Mouse (Mus musculus) limb, embryonic 13.5 days (tissue): ENCODE data around the gene Txnrd1. TPM values are rescaled to one million over a fixed set of nuclear protein-coding genes. Genes with fewer than 3 reads are reported as not detected.
A peak's percentile ranks its signal among the peaks of the same experiment; 100 is the strongest.

Experiments used
- ATAC-seq: fragments of 200-750 bp; cut with Nextera tagmentation; 2 replicates; pipeline ENCODE4 v1.8.0; 2017; ENCODE audit warnings: low read depth, moderate number of reproducible peaks, moderate TSS enrichment; ENCODE audit not compliant: low FRiP score
- H3K27ac ChIP-seq: fragments of 300-500 bp; sonication (generic); 2 replicates; pipeline ENCODE4 v1.5.1; 2015; ENCODE audit warnings: inconsistent platforms, mild to moderate bottlenecking, moderate library complexity
- H3K27me3 ChIP-seq: fragments of 300-500 bp; sonication (generic); 2 replicates; pipeline ENCODE4 v1.6.1; 2015; ENCODE audit warnings: mild to moderate bottlenecking, inconsistent platforms
- H3K36me3 ChIP-seq: fragments of 300-500 bp; sonication (generic); 2 replicates; pipeline ENCODE4 v1.6.1; 2015; ENCODE audit warnings: inconsistent platforms, mild to moderate bottlenecking, moderate library complexity
- H3K4me1 ChIP-seq: fragments of 300-500 bp; sonication (generic); 2 replicates; pipeline ENCODE4 v1.6.1; 2015; ENCODE audit warnings: inconsistent platforms
- H3K4me2 ChIP-seq: fragments of 300-500 bp; sonication (generic); replicated peaks from 2 replicates; pipeline ENCODE4 v1.6.1; 2015; ENCODE audit warnings: inconsistent platforms, mild to moderate bottlenecking, moderate library complexity
- H3K4me3 ChIP-seq: fragments of 300-500 bp; sonication (generic); 2 replicates; pipeline ENCODE4 v1.5.1; 2015; ENCODE audit warnings: moderate library complexity, mild to moderate bottlenecking, inconsistent platforms
- H3K9ac ChIP-seq: fragments of 300-500 bp; sonication (generic); 2 replicates; pipeline ENCODE4 v1.6.1; 2015; ENCODE audit warnings: mild to moderate bottlenecking, inconsistent platforms
- H3K9me3 ChIP-seq: fragments of 300-500 bp; sonication (generic); 2 replicates; pipeline ENCODE4 v1.6.1; 2016; ENCODE audit warnings: inconsistent platforms
- WGBS: fragments of 180-500 bp; shearing (Covaris S2); methylation state at CpG from one replicate; pipeline ENCODE4 v1.1.7; 2015; 5-methylcytosine and 5-hydroxymethylcytosine counted together
- polyA plus RNA-seq: library from polyadenylated mRNA; unstranded; fragments of >200 nt; fragmentation: Nextera tagmentation; extraction: Ambion mirVana; gene quantifications from 2 replicates; pipeline ENCODE4 v1.2.1, GENCODE M21; 2015

Gene Txnrd1
- polyA plus RNA-seq, 1 experiment from 2014 or later = 116 TPM

- H3K9ac ChIP-seq = peak overlapping the region; percentile 73; the same call in 1 of the 2 replicates
- ATAC-seq = no peak
- peak overlapping the region; percentile 81 for H3K4me3 ChIP-seq
- 58% methylated on average over 10 of the region's 10 CpGs for WGBS
- peak overlapping the region; percentile 80 for H3K4me2 ChIP-seq
- H3K27ac ChIP-seq = peak overlapping the region; percentile 93; the same call in 1 of the 2 replicates
- no peaks in the 10 kb centered on the region for H3K27me3 ChIP-seq
- peaks cover 3% of the 10 kb centered on the region; the same call in 1 of the 2 replicates for H3K36me3 ChIP-seq
- H3K4me1 ChIP-seq = peaks cover 32% of the 10 kb centered on the region
- no peaks in the 10 kb centered on the region for H3K9me3 ChIP-seq
Observed at GRCm38 (mm10) chr10:82858032-82858680, 24.4 kb downstream of the Txnrd1 start.

GRCm38 (mm10) chr10:82858691-82859532, 25.2 kb downstream of the Txnrd1 start:
- Histone ChIP-seq H3K27ac (peak overlapping the region; percentile 93), H3K4me2 (peak overlapping the region; percentile 80)
- under 1% methylated on average over 49 of the region's 49 CpGs for WGBS

DNA sequence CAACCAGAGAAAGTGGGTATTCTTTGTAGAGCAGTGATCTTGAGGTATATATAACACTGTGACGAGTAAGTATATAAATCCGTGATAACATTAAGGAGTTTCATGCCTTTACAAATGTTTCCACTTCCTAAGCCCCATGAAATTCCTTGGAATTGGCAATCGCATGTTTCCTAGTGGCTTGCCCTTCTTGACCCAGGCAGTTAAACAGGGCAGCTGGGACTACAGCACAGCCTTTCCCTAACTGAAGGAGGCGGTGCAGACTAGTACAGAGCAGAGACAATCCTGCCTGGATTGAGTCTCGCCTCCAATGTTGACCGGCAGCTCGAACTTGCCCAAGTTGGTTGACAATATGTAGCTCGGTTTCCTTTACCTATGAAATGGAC, 25.8 kb downstream of the Txnrd1 start:
- under 1% methylated on average over 8 of the region's 8 CpGs for WGBS
- H3K27ac ChIP-seq = peak overlapping the region; percentile 93
- no peaks in the 10 kb centered on the region for H3K27me3 ChIP-seq
- H3K4me3 ChIP-seq = peak overlapping the region; percentile 81
- H3K9ac ChIP-seq = peak overlapping the region; percentile 73
- H3K4me2 ChIP-seq = peak overlapping the region; percentile 80
- peaks cover 41% of the 10 kb centered on the region for H3K4me1 ChIP-seq
- peak; percentile 51 for ATAC-seq
- peaks cover 16% of the 10 kb centered on the region for H3K36me3 ChIP-seq
- no peaks in the 10 kb centered on the region for H3K9me3 ChIP-seq

More at GRCm38 (mm10) chr10:82858691-82859532, 25.2 kb downstream of the Txnrd1 start:
- Histone ChIP-seq H3K9ac (peak overlapping the region; percentile 73), H3K36me3 (peaks cover 10% of the 10 kb centered on the region), H3K4me1 (peaks cover 40% of the 10 kb centered on the region), H3K27me3 (no peaks in the 10 kb centered on the region), H3K9me3 (no peaks in the 10 kb centered on the region), H3K4me3 (peak overlapping the region; percentile 81)
- peak; percentile 85 for ATAC-seq

DNA sequence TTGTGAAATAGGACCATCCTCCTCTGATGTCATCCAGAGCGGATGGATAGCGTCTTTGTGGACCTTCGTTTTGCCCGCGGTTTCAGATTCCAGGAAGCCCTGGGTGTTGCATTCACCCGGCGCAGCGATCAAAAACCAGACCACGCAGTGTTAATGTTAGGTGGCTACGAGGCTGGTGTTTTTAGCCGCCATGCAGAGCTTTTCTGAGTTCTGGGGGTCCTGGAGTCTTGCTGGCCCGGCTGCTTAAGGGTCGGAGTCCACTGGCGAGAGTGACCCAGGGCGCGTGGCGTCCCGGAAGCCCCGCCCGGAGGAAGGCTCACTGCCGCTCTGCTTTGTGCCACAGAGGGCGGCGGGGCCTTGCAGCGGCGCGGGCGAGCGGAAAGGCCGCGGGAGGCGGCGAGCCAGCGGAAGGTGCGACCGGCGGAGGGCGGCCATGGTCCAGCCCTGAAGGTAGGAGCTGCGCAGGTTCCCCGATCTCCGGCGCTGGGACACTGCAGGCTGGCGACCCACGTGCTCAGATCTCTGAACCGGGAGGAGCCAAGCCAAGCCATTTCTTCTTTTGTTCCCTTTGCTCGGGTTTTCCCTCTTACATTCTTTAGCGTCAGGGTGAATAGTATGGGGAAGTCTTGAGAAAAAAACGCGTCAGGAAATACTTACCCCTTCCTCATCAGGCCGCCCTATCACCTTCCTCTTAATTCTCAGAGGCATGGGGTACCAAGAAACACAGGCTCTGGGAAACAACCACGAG, 26.6 kb downstream of the Txnrd1 start:
- WGBS = under 1% methylated on average over 49 of the region's 50 CpGs
- Histone ChIP-seq H3K4me3 (peak overlapping the region; percentile 81), H3K27ac (peak overlapping the region; percentile 93), H3K9me3 (no peaks in the 10 kb centered on the region), H3K9ac (peak overlapping the region; percentile 88), H3K36me3 (peaks cover 21% of the 10 kb centered on the region), H3K4me2 (peak overlapping the region; percentile 80), H3K27me3 (no peaks in the 10 kb centered on the region), H3K4me1 (peaks cover 41% of the 10 kb centered on the region)
- ATAC-seq = peak; percentile 49

- peaks cover 25% of the 10 kb centered on the region for H3K36me3 ChIP-seq
- no peak for ATAC-seq
- peak overlapping the region; percentile 93 for H3K27ac ChIP-seq
- H3K4me2 ChIP-seq = peak overlapping the region; percentile 80
- peaks cover 41% of the 10 kb centered on the region for H3K4me1 ChIP-seq
- 7% methylated on average over 8 of the region's 8 CpGs for WGBS
- H3K27me3 ChIP-seq = no peaks in the 10 kb centered on the region
- peak overlapping the region; percentile 88 for H3K9ac ChIP-seq
- H3K9me3 ChIP-seq = no peaks in the 10 kb centered on the region
- peak overlapping the region; percentile 81 for H3K4me3 ChIP-seq
Observed at GRCm38 (mm10) chr10:82860929-82861315, 27.2 kb downstream of the Txnrd1 start.

GRCm38 (mm10) chr10:82863106-82863680, 29.4 kb downstream of the Txnrd1 start:
- ATAC-seq = no peak
- peak overlapping the region; percentile 11; the same call in 1 of the 2 replicates for H3K4me2 ChIP-seq

GRCm38 (mm10) chr10:82863827-82864226, 30.1 kb downstream of the Txnrd1 start:
- Histone ChIP-seq H3K9me3 (no peaks in the 10 kb centered on the region), H3K4me1 (peaks cover 34% of the 10 kb centered on the region), H3K4me2 (no peak overlapping the region), H3K4me3 (no peak overlapping the region), H3K36me3 (peaks cover 47% of the 10 kb centered on the region), H3K9ac (no peak overlapping the region), H3K27me3 (no peaks in the 10 kb centered on the region), H3K27ac (no peak overlapping the region)
- ATAC-seq = no peak
- 74% methylated on average over 7 of the region's 7 CpGs for WGBS

More at GRCm38 (mm10) chr10:82863106-82863680, 29.4 kb downstream of the Txnrd1 start:
- Histone ChIP-seq H3K9me3 (no peaks in the 10 kb centered on the region), H3K4me1 (peaks cover 39% of the 10 kb centered on the region), H3K9ac (no peak overlapping the region), H3K27me3 (no peaks in the 10 kb centered on the region), H3K27ac (no peak overlapping the region), H3K36me3 (peaks cover 43% of the 10 kb centered on the region), H3K4me3 (no peak overlapping the region)
- 78% methylated on average over 5 of the region's 5 CpGs for WGBS

GRCm38 (mm10) chr10:82866356-82866755, 32.6 kb downstream of the Txnrd1 start, which contains the start of gene Eid3:
Eid3 (plus strand) TSS chr10:82866626.
- ATAC-seq = no peak
- no peak within 1 kb of the TSS for H3K4me2 ChIP-seq
- H3K4me1 ChIP-seq = peaks cover 26% of the 10 kb centered on the region
- H3K9ac ChIP-seq = no peak within 1 kb of the TSS
- no peak within 1 kb of the TSS for H3K4me3 ChIP-seq
- no peaks in the 10 kb centered on the region for H3K9me3 ChIP-seq
- WGBS = 63% methylated on average over 9 of the region's 9 CpGs
- H3K27me3 ChIP-seq = no peaks in the 10 kb centered on the region
- H3K36me3 ChIP-seq = peaks cover 58% of the 10 kb centered on the region
- H3K27ac ChIP-seq = no peak within 1 kb of the TSS; the same call in 1 of the 2 replicates

- no peak overlapping the region for H3K27ac ChIP-seq
- H3K9ac ChIP-seq = no peak overlapping the region
- H3K4me2 ChIP-seq = no peak overlapping the region
- no peaks in the 10 kb centered on the region for H3K27me3 ChIP-seq
- H3K36me3 ChIP-seq = peaks cover 58% of the 10 kb centered on the region
- H3K9me3 ChIP-seq = no peaks in the 10 kb centered on the region
- 91% methylated on average over 18 of the region's 18 CpGs for WGBS
- no peak for ATAC-seq
- H3K4me1 ChIP-seq = peaks cover 22% of the 10 kb centered on the region
- H3K4me3 ChIP-seq = no peak overlapping the region
Observed at GRCm38 (mm10) chr10:82866832-82867231, 33.1 kb downstream of the Txnrd1 start.

DNA sequence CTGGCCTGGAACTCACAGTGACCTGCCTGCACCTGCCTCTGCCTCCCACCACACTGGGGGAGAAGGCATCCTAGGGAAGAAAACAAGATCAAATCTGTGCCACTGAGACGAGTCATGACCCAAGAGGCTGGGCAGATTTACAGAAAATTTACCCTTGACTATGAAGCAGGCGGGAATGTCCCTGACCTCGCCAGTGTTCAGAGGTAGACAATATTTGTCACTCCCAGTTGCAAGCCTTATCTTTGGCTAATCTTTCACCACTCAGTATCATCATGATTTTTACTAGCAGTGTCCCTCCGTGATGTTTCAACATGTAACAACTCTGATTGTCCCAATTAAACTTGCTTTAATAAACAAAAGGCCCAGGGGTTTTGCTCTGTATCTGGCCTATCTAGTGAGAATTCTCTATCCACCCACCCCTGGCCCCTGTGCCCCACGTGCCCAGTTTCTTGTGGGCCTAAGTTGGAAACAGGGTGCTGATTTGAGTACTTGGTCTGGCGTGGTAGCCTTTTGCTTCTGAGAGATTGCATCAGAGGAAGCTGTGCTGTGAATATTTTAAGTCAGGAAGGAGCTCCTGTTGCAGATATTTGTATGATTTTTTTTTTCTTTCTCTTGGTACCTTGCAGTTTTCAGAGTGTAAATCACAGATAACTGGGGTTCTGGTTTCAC, 34.8 kb downstream of the Txnrd1 start:
- Histone ChIP-seq H3K9ac (no peak overlapping the region), H3K4me1 (peaks cover 19% of the 10 kb centered on the region), H3K9me3 (no peaks in the 10 kb centered on the region), H3K27me3 (no peaks in the 10 kb centered on the region), H3K4me3 (no peak overlapping the region), H3K27ac (no peak overlapping the region), H3K4me2 (no peak overlapping the region), H3K36me3 (peaks cover 56% of the 10 kb centered on the region)
- no peak for ATAC-seq
- WGBS = 87% methylated on average over 6 of the region's 6 CpGs

DNA sequence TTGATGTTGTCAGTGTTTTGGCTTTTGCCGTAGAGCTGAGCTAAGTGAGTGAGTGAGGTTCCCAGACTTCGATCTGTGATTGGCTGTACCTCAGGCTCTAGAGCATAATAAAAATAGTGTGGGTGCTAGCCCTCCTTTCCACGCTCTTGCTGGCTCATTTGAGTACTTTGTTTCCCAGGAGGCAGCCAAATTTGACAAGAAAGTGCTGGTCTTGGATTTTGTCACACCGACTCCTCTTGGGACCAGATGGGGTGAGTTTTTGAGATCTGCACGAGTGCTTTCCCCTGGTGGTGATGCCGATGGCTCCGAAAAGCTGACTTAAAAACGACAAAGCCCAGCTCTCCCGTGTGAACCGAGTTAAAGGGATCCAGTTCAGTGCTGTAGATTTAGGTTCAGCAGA, 41.7 kb downstream of the Txnrd1 start:
- no peak for ATAC-seq

More for the DNA sequence above, 41.7 kb downstream of the Txnrd1 start:
- Histone ChIP-seq H3K4me3 (no peak overlapping the region), H3K9ac (no peak overlapping the region), H3K27me3 (no peaks in the 10 kb centered on the region), H3K36me3 (peaks cover 70% of the 10 kb centered on the region), H3K27ac (no peak overlapping the region), H3K4me2 (no peak overlapping the region), H3K9me3 (no peaks in the 10 kb centered on the region), H3K4me1 (peaks cover 14% of the 10 kb centered on the region)
- 89% methylated on average over 10 of the region's 10 CpGs for WGBS
